Mouse (Mus musculus): ENCODE measurements around the gene Pop7.

DNA sequence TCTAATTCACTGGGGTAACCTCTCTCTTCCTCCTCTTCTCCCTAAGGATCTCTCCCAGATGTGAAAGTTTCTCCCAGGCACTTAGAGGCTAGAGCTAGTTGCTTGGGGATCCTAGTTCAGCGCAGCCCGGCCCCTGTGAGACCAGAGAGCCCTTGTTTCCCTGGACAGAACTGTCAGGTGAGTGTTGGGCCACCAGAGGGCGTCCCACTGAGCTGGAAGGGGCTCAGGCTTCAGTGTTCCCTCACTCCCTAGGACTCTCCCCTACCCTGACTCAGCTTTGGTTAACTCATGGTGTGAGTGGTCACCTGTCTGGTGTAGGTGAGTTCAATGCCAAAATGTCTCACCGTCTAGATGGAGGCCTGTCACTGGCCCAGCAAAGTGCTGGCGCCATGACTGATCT is 16.1 kb upstream of the Pop7 start, which contains the start of gene Gigyf1:
- TF ChIP-seq ZC3H11A (IDR thresholded peaks at IDR 0.05; ENCODE audit: low read depth, low read length) (no peak; the same call in 1 of the 2 replicates), CTCF (IDR thresholded peaks at IDR 0.05 in 2 of 3, conservative IDR thresholded peaks at IDR 0.05 in 1 of 3; ENCODE audit: control insufficient read depth in 1 of 3, insufficient read depth in 1 of 3, low read depth in 2 of 3, low read length in 3 of 3, poor library complexity in 1 of 3, severe bottlenecking in 1 of 3) (peak; percentile 70 to 81 (median 70)), POLR2A (IDR thresholded peaks at IDR 0.05; ENCODE audit: control insufficient read depth in 1 of 2, insufficient read depth in 1 of 2, low read depth in 1 of 2, low read length in 2 of 2, poor library complexity in 1 of 2) (no peak), MAX (IDR thresholded peaks at IDR 0.05; ENCODE audit: low read length) (no peak), CHD1 (IDR thresholded peaks at IDR 0.05; ENCODE audit: low read depth, low read length) (no peak), TBP (IDR thresholded peaks at IDR 0.05; ENCODE audit: low read depth, low read length) (no peak), NELFE (IDR thresholded peaks at IDR 0.05; ENCODE audit: low read depth, low read length) (no peak), E2F4 (IDR thresholded peaks at IDR 0.05; ENCODE audit: borderline replicate concordance, low read depth, low read length) (no peak), MXI1 (IDR thresholded peaks at IDR 0.05; ENCODE audit: low read depth, low read length) (no peak)
